Mouse (Mus musculus) bone marrow, adult 2 months (tissue): ENCODE data around the gene Ppp1r3g. TPM values are rescaled to one million over a fixed set of nuclear protein-coding genes. Genes with fewer than 3 reads are reported as not detected.

Experiments used
- H3K27ac ChIP-seq: fragments of 200-500 bp; 2 replicates; pipeline ENCODE4 v1.5.1; 2012; ENCODE audit warnings: low read depth, mild to moderate bottlenecking, control low read depth, inconsistent platforms, low read length; ENCODE audit not compliant: control insufficient read depth, poor library complexity, insufficient read depth
- H3K4me1 ChIP-seq: fragments of 200-500 bp; 2 replicates; pipeline ENCODE4 v1.6.1; 2011; ENCODE audit warnings: low read length; ENCODE audit not compliant: control insufficient read depth, insufficient read depth
- H3K4me3 ChIP-seq: fragments of 200-500 bp; replicated peaks from 2 replicates; pipeline ENCODE3; 2011; ENCODE audit warnings: mild to moderate bottlenecking, low read depth, low read length, control low read depth; ENCODE audit not compliant: control insufficient read depth
- CTCF ChIP-seq: fragments of 200-500 bp; IDR thresholded peaks from 2 replicates; pipeline ENCODE4 v1.5.1; 2011; ENCODE audit warnings: low read length, control low read depth; ENCODE audit not compliant: control insufficient read depth, insufficient read depth
- POLR2A ChIP-seq: fragments of 200-500 bp; IDR thresholded peaks from 2 replicates; pipeline ENCODE4 v1.6.1; 2011; ENCODE audit warnings: low read depth, mild to moderate bottlenecking, control low read depth, low read length, borderline replicate concordance; ENCODE audit not compliant: control insufficient read depth
- WGBS: fragments of 180-500 bp; shearing (Covaris S2); methylation state at CpG from one replicate; pipeline ENCODE4 v1.1.7; 2018; 5-methylcytosine and 5-hydroxymethylcytosine counted together
- polyA plus RNA-seq: library from polyadenylated mRNA; stranded (reverse); fragments of >200 nt; gene quantifications from 2 replicates; pipeline ENCODE4 v1.2.4, GENCODE M21; 2011; ENCODE audit warnings: low replicate concordance; ENCODE audit not compliant: missing spikeins, insufficient read depth, insufficient read length

Ppp1r3g gene
- polyA plus RNA-seq, 1 experiment: not detected

GRCm38 (mm10) chr13:36009981-36010380, 51.3 kb downstream of the Ppp1r3g start:
- Histone ChIP-seq H3K4me1 (no peaks in the 10 kb centered on the region), H3K27ac (no peak overlapping the region), H3K4me3 (no peak overlapping the region)
- TF ChIP-seq POLR2A (no peak), CTCF (no peak)
- WGBS: 72% methylated on average over 2 of the region's 2 CpGs

- no peak for TF ChIP-seq CTCF
- TF ChIP-seq POLR2A: no peak
- Histone ChIP-seq H3K27ac (no peak overlapping the region), H3K4me1 (no peaks in the 10 kb centered on the region; the same call in 1 of the 2 replicates), H3K4me3 (no peak overlapping the region)
- WGBS: 66% methylated on average over 3 of the region's 3 CpGs
These were observed 57.0 kb downstream of the Ppp1r3g start for GRCm38 (mm10) chr13:36015636-36016035.

- Histone ChIP-seq H3K4me1 (no peaks in the 10 kb centered on the region; the same call in 1 of the 2 replicates), H3K27ac (no peak overlapping the region), H3K4me3 (no peak overlapping the region)
- 84% methylated on average over 2 of the region's 2 CpGs for WGBS
- TF ChIP-seq CTCF (no peak), POLR2A (no peak)
These were observed 59.4 kb downstream of the Ppp1r3g start for GRCm38 (mm10) chr13:36018017-36018416.

GRCm38 (mm10) chr13:36019309-36020274, 61.0 kb downstream of the Ppp1r3g start:
- Histone ChIP-seq H3K4me3 (no peak overlapping the region), H3K27ac (no peak overlapping the region), H3K4me1 (no peaks in the 10 kb centered on the region; the same call in 1 of the 2 replicates)
- 0 out of 2 replicates have a peak, but pooled peaks have one; percentile 26 for TF ChIP-seq CTCF
- no peak for TF ChIP-seq POLR2A
- 76% methylated on average over 10 of the region's 10 CpGs for WGBS

Other genes starting within 250 kb of the Ppp1r3g start
- 5.3 and 14.3 TPM in 2 replicates for gene Rpp40, start 52.5 kb upstream of the Ppp1r3g start, polyA plus RNA-seq
- gene Fars2, start 158.6 kb downstream of the Ppp1r3g start, polyA plus RNA-seq: 13.1 and 29.7 TPM in 2 replicates
- 8.9 and 10.9 TPM in 2 replicates for gene Lyrm4, start 158.7 kb downstream of the Ppp1r3g start, polyA plus RNA-seq